Mouse (Mus musculus): ENCODE results near the gene Prtn3.

- TF ChIP-seq CTCF (IDR thresholded peaks at IDR 0.05; ENCODE audit: low read depth) = no peak
- no peak for TF ChIP-seq EP300 (IDR thresholded peaks at IDR 0.05; ENCODE audit: low read depth)
Observed at GRCm38 (mm10) chr10:79896814-79897213, 22.5 kb downstream of the Prtn3 start.
